Mouse (Mus musculus) NIH3T3 (cell line): ENCODE data around the gene Elmo2.

Experiments
- DNase-seq: peaks from one replicate; pipeline ENCODE4 v3.0.0-alpha.2; 2012; ENCODE audit warnings: low read depth

Gene Elmo2

DNA sequence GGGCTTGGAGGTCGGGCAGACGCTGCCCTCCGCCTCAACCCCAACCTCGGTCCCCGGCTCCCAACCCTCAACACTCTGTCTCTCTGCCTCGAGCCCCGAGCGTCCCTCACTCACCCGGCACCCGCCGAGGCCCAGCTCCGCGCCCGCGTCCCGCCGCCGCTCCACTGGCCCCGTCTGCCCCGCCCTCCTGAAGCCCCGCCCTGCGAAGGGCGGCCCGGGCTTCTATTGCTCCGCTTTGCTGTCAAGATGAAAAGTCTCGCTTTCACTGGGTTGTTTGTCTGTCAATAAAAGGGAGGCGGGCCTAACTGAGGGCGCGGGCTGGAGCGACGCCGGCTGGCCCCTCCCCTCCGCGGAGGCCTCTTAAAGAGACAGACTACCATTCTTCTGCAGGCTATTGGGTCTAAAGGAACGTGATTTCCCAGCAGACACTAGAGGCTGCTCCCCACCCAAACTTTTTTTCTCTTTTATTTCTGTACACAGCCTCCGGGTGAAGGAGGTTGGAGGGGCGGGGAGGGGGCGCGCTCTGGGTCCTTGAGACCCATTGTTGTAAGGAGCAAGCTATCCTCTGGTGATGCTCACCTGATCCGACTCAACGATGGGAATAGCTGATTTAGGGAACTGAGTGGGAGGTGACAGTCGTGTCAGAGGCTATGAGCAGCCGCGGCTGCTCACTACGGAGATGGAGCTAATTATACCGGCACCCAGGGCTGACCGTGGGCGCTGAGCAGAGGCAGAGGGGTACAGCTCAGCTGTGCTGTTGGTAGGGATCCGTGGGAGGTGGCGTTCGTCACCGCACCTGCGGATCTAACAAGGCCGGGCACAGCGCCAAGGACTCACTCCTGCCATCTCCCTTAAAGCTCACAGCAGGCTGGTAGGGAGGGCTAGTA, at the start of gene Elmo2:
Elmo2 (minus strand) TSS at position 176 of the 887 bp plus-strand sequence.
- DNase-seq: peak; percentile 98

DNA sequence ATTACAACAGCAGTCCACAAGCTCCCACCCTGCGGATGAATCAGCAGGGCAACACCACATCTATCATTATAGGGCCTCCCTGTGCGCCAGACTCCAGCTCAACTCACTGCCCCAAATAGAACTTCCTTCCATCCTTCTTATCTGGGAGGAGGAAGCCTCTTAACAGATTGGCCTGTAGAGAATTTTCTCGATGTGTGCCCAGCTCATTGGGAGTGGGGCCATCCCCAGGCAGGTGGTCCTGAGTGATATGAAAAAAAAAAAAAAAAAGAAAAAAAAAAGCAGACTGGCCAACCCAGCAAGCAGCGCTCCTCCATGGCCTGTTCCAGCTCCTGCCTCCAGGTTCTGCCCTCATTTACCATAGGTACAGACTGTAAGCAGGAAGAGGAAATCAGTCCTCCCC, 49.7 kb upstream of the Elmo2 start:
- DNase-seq: peak; percentile 45

DNA sequence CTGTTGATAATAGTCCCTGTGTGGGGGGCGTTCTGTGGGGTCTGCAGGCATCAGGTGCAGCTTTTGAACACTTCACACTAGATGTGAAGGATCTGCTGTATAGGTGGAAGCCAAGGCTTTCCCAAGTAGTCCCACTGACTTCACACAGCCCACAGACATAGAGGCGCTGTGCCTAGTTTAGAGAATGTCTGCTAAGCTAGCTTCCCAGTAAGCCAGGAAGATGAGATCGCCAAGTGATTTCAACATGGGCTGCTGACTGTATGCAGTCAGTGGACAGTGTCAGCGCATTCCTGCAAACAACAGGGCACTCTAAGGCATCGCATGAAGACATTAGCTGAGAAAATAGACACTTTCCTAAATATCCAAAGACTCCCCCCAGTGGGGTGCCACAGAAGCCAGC, 49.2 kb upstream of the Elmo2 start:
- DNase-seq: peak; percentile 58

DNA sequence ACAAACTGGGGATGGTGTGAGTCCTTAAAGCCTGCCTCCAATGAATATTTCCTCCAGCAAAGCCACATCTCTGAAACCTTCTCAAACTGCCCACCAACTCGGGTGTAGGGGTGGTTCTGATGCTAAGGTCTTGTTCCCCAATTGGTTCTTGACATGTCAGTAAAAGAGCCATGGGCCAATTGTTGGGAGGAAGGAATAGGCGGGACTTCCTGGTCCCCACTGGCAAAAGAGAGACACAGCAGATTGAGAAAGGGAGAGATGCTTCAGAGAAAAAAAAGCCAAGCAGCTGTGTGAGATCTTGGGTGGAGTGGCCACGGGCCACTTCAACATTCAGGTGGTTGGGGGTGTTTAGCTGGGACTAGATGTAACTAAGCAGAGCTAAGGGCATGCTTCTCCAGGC, 44.8 kb upstream of the Elmo2 start:
- DNase-seq: peak; percentile 61

DNA sequence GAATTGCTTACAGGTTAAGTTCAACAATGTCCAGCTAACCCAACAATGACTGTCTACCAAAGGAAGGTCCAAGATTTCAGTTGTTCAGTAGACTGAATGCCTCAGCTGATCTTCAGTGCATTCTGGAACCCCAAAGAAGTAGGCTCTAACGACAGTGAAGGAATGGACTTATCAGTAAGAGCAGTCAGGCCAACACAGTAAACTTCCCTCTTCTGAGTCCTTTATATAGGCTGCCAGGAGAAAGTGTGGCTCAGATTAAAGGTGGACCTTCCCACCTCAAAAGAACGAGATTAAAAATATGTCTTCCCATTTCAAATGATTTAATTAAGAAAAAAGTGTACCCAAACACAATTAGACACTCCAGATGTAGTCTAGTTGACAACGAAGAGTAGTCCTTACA, 44.1 kb upstream of the Elmo2 start:
- no peak for DNase-seq

DNA sequence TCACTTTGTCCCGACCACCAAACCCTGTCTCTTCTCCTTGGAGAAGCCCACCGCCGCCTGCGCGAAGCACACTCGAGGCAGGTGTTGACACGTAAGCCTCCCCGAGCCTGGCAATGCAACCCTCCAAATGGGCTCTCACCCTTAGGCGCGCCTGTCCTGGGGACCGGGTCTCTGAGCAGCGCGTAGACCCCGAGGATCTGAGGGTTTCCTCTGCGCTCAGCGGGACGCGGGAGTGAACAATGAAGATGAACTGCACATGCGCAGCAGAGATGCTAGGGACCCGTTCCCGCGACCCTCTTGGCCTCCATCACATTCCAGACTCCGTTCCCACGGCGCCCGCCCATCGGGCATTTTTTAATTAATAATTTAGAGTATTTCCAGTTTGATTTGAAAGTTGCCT, 42.2 kb upstream of the Elmo2 start, which contains the start of gene Zfp663:
Zfp663 (minus strand) TSS at position 234 of the 400 bp plus-strand sequence.
- no peak for DNase-seq

DNA sequence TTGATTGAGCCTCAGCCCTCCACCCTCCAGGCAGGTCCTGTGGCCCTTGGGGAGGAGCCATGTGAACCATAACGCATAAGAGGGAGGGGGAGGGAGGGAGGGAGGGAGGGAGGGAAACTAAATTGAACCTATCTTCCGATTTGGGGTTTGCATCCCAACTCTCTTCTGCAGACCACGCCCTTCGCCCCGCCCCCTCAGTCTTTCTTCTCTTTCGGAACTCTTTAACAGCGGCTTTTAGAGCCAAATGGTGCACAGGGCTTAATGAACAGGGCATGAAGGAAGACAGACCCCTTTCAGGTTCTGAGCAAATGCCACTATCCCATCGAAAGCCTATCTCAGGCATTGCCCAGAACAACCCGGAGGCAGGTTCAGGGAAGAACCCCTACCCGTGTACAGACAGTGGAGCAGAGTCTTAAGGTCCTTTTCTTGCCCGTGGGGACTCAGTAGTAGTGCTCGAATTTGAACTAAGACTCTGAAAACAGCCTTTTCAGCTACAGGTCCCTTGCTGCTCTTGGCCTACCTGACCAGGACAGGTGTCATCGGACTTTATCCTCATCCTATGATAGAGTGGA, 41.7 kb upstream of the Elmo2 start:
- DNase-seq: no peak

DNA sequence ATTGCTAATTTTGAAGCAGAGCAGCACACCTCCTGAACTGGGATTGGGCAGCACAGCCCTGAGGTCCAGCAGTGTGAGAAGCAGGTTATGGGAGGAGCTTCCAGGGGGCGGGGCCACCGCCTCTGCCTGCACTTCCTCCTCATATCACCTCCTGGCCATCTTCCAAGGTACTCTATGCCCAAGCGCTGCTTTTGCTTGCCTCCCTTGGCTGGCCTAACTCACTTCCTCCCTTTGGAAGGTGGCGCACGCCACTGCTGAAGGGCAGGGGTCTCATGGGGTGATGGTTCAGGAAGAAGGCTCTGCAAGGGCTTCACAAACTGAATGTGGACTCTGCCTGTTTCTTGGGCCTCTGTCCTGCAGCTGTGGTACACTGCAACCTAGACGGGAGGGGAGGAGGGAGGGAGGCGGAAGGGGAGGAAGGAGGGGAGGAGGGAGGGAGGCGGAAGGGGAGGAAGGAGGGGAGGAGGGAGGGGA, 40.8 kb upstream of the Elmo2 start:
- DNase-seq: peak; percentile 62

DNA sequence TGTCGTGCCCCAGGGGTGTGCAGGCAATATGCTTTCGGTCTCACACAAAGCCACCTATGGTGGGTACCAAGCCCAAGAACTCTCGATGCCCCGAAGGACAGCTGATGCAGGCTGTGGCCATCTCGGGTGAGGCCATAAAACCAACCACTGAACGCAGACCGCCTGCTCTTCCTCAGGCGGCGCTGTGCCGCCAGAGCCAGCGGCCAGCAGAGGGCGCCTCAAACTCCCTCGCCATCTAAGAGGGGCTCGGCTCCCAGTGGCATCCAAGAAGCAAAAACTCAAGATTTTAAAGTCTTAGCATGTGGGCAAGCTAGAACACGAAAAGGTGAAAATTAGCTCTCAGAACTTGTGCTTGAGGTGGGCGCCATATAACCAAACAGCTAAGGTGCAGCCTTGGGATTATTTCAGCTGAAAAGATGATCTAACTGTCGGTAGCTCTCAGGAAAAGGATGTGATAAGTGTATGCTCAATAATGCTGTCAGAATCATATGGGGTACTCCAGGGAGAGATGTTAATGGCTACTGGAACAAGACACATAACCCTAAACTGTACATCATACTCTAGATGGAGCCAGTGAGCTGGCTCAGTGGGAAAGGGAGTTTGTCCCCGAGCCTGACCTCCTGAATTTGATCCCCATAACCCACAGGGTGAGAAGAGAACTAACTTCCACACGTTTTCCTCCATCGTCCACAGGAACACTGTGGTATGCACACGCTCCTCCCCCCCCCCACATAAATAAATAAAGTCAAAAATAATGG, 38.2 kb upstream of the Elmo2 start:
- peak; percentile 56 for DNase-seq

DNA sequence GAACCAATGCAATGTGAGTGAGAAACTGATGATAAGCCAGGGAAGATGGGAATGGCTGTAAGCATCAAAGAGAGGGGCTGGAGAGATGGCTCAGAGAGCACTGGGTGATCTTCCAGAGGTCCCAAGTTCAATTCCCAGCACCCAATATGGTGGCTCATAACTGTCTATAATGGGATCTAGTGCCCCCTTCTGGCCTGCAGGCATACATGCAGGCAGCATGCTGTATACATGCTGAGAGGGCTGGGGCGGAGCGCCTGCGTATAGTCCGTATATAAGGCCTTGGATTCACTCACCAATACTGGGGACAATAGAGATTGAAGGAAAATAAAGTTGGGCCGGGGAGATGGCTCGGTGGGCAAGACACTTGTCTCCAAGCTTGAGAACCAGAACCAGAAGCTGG, 37.0 kb upstream of the Elmo2 start:
- DNase-seq: no peak

DNA sequence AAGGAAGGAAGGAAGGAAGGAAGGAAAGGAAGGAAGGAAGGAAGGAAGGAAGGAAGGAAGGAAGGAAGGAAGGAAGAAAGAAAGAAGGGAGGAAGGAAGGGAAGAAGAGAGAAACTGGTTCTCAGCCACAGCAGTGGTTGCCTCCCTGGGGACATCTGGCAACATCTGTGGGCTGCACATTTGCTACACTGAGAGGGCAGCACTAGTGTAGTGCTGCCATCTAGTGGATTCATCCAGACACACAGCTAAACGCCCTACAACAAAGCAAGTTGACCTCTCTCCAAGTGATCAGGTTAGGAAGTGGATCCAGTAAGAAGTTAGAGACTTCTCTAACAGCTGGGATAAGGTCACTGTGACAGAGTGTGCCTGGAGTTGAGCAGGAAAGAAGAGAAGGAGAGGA, 34.6 kb upstream of the Elmo2 start:
- DNase-seq: peak; percentile 92

DNA sequence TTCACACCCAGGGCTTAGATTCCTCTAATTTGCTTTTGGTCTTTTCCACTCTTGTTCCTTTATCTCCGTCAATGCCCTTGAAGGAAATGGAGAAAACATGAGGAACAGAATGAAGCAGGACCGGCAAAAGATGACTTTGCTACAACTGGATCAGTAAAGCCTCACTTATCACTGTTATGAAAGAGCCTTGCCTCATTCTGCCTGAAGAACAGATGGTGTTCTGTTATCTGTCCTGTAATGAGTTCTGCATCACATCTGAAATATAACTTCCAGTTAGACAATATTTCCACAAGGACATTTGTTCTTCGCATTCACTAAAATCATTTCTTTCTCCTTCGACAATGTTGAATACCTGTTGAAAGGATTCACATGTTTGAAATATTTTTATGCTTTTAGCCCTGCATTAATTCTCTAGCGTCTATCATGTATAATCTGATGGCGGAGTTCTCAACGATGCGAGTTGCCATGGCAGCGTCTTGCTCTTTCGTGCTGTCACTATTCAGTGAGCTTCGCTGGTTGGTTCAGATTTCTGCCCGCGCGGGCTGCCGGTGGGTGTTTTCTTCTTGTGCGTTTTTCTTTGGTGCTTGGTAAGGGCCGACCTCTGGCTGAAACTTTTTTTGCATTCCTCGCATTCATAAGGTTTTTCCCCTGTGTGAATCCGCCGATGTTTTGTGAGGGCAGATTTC, 25.7 kb upstream of the Elmo2 start:
- no peak for DNase-seq

DNA sequence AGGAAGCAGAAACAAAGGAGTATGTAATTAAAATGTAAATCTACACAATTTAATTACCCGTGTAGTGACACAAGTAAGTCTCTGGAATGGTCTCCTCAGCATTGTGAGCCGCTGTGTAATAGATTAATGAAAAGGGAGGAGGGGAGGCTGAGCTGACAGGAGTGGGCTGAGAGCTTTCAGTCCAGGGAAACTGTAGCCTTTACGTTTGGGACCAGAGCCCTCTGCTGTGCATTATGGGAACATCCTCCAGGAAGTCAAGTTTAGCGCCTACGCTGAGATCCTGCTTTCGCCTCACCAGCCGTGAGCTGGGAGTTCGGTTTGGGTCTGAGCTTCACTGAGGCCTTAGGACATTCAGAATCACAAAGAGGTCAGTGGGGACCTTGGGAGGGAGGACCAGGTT, 23.2 kb upstream of the Elmo2 start:
- DNase-seq: no peak

DNA sequence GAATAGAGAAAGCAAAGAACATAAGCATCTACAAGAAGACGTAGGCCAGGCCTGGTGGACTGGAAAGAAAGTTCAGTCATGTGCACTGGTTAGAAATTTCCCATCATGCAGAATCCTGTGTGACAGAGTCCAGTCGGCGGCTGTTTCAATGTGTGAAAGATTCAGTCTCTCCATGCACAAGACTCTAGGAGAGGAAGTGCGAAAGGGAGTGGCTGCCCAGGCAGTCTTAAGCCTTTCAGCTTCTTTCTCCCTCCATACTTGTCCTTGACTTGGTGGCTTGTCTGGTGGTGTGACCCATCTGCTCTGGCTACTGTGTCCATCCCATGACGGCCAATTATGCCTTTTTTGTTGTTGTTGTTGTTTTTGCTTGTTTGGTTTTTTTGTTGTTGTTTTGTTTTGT, 19.9 kb upstream of the Elmo2 start:
- DNase-seq: no peak

DNA sequence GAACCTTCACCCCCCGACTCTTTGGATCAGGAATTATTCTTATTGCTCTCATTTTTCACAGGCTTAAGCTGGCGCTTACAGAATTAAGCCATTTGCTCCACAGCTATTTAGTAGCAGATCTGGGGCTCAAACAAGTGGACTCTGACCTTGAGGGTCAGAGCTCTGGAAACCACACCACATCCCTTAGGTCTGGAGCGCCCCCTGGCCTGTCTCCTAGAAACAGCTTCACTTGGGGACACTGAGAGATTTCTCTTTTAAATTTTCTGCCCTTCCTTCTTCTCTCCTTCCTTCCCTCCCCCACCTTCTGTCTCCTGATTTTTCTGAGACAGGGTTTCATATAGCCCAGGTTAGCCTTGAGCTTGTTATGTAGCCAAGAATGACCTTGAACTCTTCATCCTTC, 10.9 kb upstream of the Elmo2 start:
- peak; percentile 55 for DNase-seq

DNA sequence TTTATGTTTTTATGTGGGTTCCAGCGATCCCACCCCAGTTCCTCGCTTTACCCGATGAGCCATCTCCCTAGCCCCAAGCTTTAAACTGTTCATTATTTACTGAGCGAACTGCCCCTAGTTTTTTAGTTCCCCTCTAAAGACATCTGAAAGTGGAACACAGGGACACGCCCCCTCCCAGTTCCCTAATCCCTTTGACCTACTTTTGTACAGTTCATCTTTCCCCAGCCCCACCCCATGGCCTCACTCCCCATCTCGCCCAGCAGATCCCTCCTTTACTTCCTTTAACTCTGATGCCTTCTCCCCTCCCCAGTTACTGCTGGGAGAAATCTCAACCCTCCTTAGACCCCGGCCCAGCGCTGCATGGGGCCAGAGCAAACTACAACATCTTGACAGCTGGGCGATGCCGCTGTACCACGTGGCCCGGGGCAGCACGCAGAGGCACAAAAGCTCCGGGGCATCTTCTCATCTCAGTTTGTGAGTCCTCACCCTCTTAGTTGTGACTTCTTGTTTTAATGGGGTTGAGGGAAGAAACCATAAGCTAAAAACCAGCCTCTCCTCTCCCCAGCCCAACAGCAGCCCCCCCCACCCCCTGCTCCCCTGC, 6.4 kb upstream of the Elmo2 start:
- no peak for DNase-seq

DNA sequence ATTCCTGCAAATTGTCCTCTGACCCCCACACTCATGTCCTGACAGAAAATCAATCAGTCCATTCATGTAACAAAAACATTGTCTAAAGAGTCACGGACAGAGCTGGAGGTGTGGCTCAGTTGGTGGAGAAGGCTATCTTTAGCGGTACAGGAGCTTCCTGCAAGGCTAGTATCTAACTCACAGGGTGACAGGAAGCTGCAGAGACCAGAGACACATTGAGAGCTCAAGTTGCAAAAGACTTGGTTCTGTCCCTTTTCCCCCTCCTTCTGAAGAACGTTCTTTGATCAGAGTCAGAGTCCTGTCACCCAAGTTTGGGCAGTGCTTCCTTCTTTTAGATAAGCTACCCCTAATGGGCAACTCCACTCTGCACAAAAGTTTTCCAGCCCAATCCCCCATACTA, 3.4 kb upstream of the Elmo2 start:
- no peak for DNase-seq

DNA sequence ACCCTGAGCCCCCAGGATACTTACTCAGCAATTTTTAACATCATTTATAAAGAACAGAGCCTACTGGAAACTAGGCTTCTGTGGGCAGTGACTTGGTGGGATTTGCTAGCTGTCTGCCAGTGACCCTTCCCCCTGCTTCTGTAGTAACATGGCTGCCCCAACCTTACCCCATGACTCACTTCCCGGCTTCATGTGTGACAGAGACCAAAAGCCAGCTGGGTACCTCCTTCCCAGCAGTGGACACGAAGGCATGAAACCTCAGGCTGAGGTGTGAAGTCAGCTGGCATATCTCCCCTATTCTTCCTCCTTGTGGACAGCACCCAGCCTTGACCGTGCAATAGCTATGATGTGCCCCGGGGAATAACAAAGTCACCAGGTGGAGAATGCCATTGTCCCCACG, 2.5 kb upstream of the Elmo2 start:
- no peak for DNase-seq

DNA sequence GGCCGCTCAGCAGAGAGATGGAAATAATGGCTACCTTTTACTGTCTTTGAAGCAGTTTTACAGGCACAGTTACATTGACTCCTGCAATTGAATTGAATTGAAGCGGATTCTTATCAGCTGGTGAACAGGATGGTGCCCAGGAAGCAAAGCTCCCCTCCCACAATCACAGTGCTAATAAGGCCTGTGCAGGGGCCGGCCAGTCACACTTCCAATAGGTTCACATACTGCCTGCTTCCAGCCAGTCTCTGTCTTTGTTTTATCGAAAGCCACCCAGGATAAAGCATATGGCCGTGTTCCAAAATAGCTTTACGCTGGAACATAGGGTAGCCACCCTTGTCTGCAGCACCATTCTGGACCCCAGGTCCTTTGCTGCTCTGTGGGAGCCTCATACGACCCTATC, 1.1 kb upstream of the Elmo2 start:
- no peak for DNase-seq

DNA sequence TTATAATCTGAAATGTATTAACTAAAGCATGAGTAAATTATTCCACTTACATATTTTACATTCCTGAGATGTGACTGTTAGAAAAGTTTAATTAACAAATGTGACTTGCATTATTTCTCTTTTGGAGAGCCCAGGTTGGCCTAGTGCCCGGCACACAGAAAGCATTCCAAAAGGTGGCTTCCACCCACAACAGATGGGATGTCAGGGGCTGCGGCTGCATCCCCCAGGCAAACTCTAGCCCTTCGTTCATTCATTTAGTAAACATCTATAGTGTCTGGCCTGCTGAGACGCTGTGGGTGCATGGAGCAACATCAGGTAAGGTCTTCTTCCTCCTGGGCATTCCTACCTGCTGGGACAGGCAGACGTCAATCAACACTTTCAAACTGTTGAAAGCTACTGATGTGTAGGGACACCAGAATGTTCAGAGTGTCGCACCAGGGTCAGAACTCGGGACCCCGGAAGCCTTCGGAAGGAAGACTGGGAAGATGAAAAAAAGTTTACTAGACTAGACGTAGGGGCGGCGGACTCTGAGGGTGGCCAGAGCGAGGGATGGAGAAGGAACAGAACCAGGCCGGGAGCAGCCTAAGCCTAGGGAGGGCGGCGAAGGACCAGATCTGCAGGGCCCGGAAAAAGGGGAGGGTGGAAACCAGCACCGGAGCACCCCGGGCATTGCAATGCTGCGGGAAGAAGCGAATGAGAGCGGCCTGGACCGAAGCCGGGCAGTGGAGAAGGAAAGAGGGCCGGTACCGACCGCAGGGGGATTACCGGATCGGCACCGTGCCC, 567 bp downstream of the Elmo2 start:
- peak; percentile 60 for DNase-seq

DNA sequence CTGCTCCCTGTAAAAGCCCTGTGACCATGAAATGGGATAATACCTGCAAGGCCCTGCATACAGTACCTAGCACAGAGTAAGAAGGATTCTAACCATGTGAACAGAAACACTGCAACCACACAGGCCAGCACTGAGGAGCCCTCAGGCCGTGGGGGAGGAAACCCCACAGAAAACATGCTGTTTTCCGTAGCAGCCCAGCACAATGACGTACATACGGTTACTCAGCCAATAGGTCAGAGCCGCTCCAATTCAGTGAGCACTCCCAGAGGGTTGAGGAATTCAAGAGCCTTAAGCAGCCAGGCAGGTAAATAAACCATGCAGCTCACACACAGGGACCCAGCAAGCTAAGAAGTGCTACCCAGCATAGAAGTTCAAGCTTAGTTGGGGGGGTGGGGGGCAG, 2.4 kb downstream of the Elmo2 start:
- no peak for DNase-seq
